Mouse (Mus musculus): ENCODE data around the gene Abcc9. TPM values are rescaled to one million over a fixed set of nuclear protein-coding genes. Genes with fewer than 3 reads are reported as not detected.

Abcc9 gene
- polyA plus RNA-seq, 1 experiment from 2014 or later: 10.0 TPM

DNA sequence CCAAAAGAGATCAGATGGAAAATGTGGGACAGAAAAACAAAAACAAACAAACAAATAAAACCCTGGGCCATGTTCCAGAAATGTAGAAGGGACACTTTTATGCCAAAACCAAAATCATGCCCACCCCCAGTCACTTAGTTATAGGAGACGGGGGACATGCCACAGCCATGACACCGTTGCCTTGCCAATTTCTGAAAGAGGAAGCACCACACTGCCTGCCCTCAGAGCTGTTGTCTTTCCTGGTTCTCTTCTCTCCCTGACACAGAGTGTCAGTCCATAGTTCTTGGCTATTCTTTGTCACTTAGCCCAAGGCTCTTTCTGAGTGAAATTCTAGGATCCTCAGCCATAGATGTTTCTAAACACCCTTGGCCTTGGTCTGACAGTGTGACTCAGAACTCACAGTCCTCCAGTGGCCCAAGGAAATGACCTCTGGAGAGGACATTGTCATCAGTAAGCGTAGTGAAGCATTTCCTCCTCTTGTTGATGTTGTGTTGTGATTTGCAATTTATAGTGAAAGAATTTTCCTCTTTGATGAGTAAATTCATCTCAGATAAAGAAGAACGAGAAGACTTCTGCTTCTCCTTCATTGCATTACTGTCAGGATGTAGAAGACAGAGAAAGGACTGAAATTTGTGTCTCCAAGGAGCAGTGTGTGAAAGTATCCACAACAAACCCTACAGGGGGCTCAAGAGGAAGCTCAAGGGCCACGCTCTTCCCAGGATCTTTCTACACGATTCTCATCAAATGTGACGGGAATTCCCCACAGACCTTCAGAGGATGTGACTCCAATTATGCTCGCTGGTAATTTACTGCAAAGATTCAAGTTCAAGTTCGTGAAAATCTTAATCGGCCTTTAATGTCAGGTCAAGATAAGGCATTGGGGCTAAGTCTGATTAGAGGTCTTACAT lies 143.1 kb downstream of the Abcc9 start:
- no peak overlapping the region for H3K4me3 ChIP-seq (replicated peaks)
- H3K27ac ChIP-seq: no peak overlapping the region
- H3K4me2 ChIP-seq (replicated peaks): no peak overlapping the region
- no peaks in the 10 kb centered on the region for H3K4me1 ChIP-seq (replicated peaks)
- 78% methylated on average over 10 of the region's 10 CpGs for WGBS
- H3K27me3 ChIP-seq (replicated peaks): no peaks in the 10 kb centered on the region
- no peaks in the 10 kb centered on the region for H3K9me3 ChIP-seq
- no peaks in the 10 kb centered on the region for H3K36me3 ChIP-seq
- no peak overlapping the region for H3K9ac ChIP-seq
- ATAC-seq: no peak

- no peak overlapping the region for H3K9ac ChIP-seq
- ATAC-seq: no peak
- H3K4me2 ChIP-seq (replicated peaks): no peak overlapping the region
- no peaks in the 10 kb centered on the region for H3K36me3 ChIP-seq
- no peaks in the 10 kb centered on the region for H3K4me1 ChIP-seq (replicated peaks)
- H3K9me3 ChIP-seq: no peaks in the 10 kb centered on the region
- no peak overlapping the region for H3K27ac ChIP-seq
- 83% methylated on average over 10 of the region's 10 CpGs for WGBS
- H3K4me3 ChIP-seq (replicated peaks): no peak overlapping the region
- H3K27me3 ChIP-seq (replicated peaks): no peaks in the 10 kb centered on the region
These were observed 144.0 kb downstream of the Abcc9 start for GRCm38 (mm10) chr6:142558076-142558475.

- Histone ChIP-seq H3K4me1 (replicated peaks) (no peaks in the 10 kb centered on the region; the same call in 1 of the 2 replicates), H3K9me3 (no peaks in the 10 kb centered on the region), H3K4me2 (replicated peaks) (no peak overlapping the region), H3K27me3 (replicated peaks) (no peaks in the 10 kb centered on the region), H3K9ac (no peak overlapping the region), H3K27ac (no peak overlapping the region), H3K36me3 (no peaks in the 10 kb centered on the region), H3K4me3 (replicated peaks) (no peak overlapping the region)
- whole genome bisulfite sequencing: 50% methylated on average over 1 of the region's 1 CpGs
- no peak for ATAC-seq
These were observed 146.1 kb downstream of the Abcc9 start for GRCm38 (mm10) chr6:142555988-142556387.

DNA sequence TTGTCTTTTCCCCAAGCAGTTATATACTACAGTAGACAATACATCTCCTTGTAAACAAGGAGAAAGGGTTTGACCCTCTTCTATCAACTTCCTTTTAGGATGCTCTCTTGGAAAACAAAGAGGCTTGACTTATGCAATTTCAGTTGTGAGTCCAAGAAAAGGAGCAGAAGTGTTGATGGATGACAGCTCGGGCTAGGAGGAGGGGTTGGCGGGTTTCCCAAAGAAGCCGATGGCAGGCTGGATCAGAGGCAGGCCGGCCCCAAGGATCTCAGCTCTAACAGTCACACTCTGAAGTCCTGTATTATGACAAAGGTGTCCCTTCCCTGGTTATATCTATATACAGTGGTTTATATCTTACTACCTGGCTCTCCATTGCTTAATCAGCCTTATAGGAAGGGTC lies 150.6 kb downstream of the Abcc9 start:
- Histone ChIP-seq H3K4me2 (replicated peaks) (no peak overlapping the region), H3K27ac (no peak overlapping the region), H3K27me3 (replicated peaks) (no peaks in the 10 kb centered on the region), H3K36me3 (no peaks in the 10 kb centered on the region), H3K9ac (no peak overlapping the region), H3K4me3 (replicated peaks) (no peak overlapping the region), H3K4me1 (replicated peaks) (no peaks in the 10 kb centered on the region; the same call in 1 of the 2 replicates), H3K9me3 (no peaks in the 10 kb centered on the region)
- no peak for ATAC-seq
- WGBS: 52% methylated on average over 4 of the region's 4 CpGs

- no peak for ATAC-seq
These were observed 151.2 kb downstream of the Abcc9 start for GRCm38 (mm10) chr6:142550871-142551270.

DNA sequence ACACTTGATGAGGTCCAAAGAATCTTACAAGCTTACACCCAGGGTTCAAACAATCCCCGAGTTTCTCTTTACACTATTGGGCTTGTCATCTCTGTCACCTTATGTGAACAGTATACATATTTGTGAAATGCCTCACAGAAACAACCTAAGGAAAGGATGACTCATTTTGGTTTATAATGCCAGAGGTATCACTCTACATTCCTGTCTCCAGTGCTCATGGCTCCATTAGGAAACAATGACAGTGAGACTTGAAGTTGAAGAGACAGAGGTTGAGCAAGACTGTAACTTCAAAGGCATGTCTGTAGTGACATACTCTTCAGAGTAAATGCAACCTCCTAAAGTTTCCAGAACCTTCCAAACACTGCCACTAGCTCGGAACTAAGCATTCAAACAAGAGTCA lies 153.7 kb downstream of the Abcc9 start:
- no peaks in the 10 kb centered on the region for H3K27me3 ChIP-seq (replicated peaks)
- no peaks in the 10 kb centered on the region for H3K36me3 ChIP-seq
- WGBS: 81% methylated on average over 2 of the region's 2 CpGs
- H3K4me2 ChIP-seq (replicated peaks): no peak overlapping the region
- no peak overlapping the region for H3K27ac ChIP-seq
- no peak overlapping the region for H3K4me3 ChIP-seq (replicated peaks)
- no peaks in the 10 kb centered on the region for H3K9me3 ChIP-seq
- H3K4me1 ChIP-seq (replicated peaks): no peaks in the 10 kb centered on the region; the same call in 1 of the 2 replicates
- H3K9ac ChIP-seq: no peak overlapping the region
- no peak for ATAC-seq

More at GRCm38 (mm10) chr6:142550871-142551270, 151.2 kb downstream of the Abcc9 start:
- 36% methylated on average over 4 of the region's 4 CpGs for WGBS
- no peaks in the 10 kb centered on the region for H3K36me3 ChIP-seq
- H3K9ac ChIP-seq: no peak overlapping the region
- no peak overlapping the region for H3K4me2 ChIP-seq (replicated peaks)
- no peaks in the 10 kb centered on the region; the same call in 1 of the 2 replicates for H3K4me1 ChIP-seq (replicated peaks)
- peak overlapping the region; percentile 49 for H3K27ac ChIP-seq
- H3K9me3 ChIP-seq: no peaks in the 10 kb centered on the region
- no peak overlapping the region for H3K4me3 ChIP-seq (replicated peaks)
- no peaks in the 10 kb centered on the region for H3K27me3 ChIP-seq (replicated peaks)

GRCm38 (mm10) chr6:142545132-142545531 lies 157.0 kb downstream of the Abcc9 start:
- Histone ChIP-seq H3K36me3 (no peaks in the 10 kb centered on the region), H3K27me3 (replicated peaks) (no peaks in the 10 kb centered on the region), H3K9me3 (no peaks in the 10 kb centered on the region), H3K9ac (no peak overlapping the region), H3K27ac (peak overlapping the region; percentile 45; the same call in 1 of the 2 replicates), H3K4me1 (replicated peaks) (no peaks in the 10 kb centered on the region), H3K4me2 (replicated peaks) (0 out of 2 replicates have a peak overlapping the region, but pooled peaks have one; percentile 2), H3K4me3 (replicated peaks) (no peak overlapping the region)
- WGBS: 59% methylated on average over 14 of the region's 14 CpGs
- ATAC-seq: peak; percentile 62

GRCm38 (mm10) chr6:142543648-142544047 lies 158.5 kb downstream of the Abcc9 start:
- H3K4me2 ChIP-seq (replicated peaks): no peak overlapping the region
- no peak for ATAC-seq

GRCm38 (mm10) chr6:142542800-142543175 lies 159.3 kb downstream of the Abcc9 start:
- WGBS: 53% methylated on average over 6 of the region's 6 CpGs
- peak; percentile 46; the same call in 1 of the 2 replicates for ATAC-seq
- no peak overlapping the region for H3K4me2 ChIP-seq (replicated peaks)
- H3K9me3 ChIP-seq: no peaks in the 10 kb centered on the region
- no peaks in the 10 kb centered on the region for H3K27me3 ChIP-seq (replicated peaks)
- H3K27ac ChIP-seq: peak overlapping the region; percentile 13; the same call in 1 of the 2 replicates
- 0 out of 2 replicates have a peak, but pooled peaks cover 3% of the 10 kb centered on the region for H3K4me1 ChIP-seq (replicated peaks)
- H3K36me3 ChIP-seq: no peaks in the 10 kb centered on the region
- no peak overlapping the region for H3K9ac ChIP-seq
- no peak overlapping the region for H3K4me3 ChIP-seq (replicated peaks)

More at GRCm38 (mm10) chr6:142543648-142544047, 158.5 kb downstream of the Abcc9 start:
- H3K9me3 ChIP-seq: no peaks in the 10 kb centered on the region
- no peak overlapping the region for H3K4me3 ChIP-seq (replicated peaks)
- peak overlapping the region; percentile 45; the same call in 1 of the 2 replicates for H3K27ac ChIP-seq
- 41% methylated on average over 4 of the region's 4 CpGs for WGBS
- no peaks in the 10 kb centered on the region for H3K27me3 ChIP-seq (replicated peaks)
- H3K4me1 ChIP-seq (replicated peaks): no peaks in the 10 kb centered on the region
- H3K36me3 ChIP-seq: no peaks in the 10 kb centered on the region
- H3K9ac ChIP-seq: no peak overlapping the region

DNA sequence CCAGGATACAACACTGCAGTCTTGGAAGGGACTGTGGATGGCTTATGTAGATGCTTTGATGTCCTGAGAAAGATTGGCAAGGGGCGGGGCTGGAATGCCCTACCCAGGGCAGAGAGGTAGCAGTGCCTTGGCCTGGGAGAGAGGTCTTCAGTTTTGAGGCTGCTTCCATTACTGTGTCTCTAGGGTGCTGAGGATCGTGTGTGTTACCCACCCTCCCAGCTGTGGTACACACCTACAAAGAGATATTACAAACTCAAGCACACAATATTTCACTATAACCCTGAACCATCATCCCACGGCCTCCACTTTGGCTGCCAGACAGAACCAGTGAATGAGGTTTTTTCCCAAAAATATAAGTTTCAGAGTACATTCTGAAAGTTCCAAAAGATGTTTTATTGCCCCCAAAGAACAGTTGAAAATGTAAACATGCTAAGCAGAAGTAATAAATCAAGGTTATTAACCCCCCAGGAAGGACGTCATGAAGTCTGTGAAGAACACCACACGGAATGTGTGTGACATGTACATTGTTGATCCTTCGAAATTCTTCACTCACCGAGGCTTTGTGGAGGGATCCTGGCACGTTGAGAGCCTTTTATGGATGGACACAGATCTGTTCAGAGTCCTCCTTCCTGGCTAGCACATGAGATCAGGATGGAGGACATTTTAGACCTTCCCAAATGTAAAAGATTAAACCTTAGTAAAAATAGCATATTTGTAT lies 159.9 kb downstream of the Abcc9 start:
- 50% methylated on average over 8 of the region's 8 CpGs for WGBS
- H3K4me3 ChIP-seq (replicated peaks): no peak overlapping the region

GRCm38 (mm10) chr6:142540561-142541160 lies 161.5 kb downstream of the Abcc9 start:
- Histone ChIP-seq H3K9me3 (no peaks in the 10 kb centered on the region), H3K4me3 (replicated peaks) (no peak overlapping the region), H3K27ac (no peak overlapping the region), H3K9ac (no peak overlapping the region), H3K4me2 (replicated peaks) (no peak overlapping the region), H3K36me3 (no peaks in the 10 kb centered on the region), H3K27me3 (replicated peaks) (no peaks in the 10 kb centered on the region), H3K4me1 (replicated peaks) (0 out of 2 replicates have a peak, but pooled peaks cover 3% of the 10 kb centered on the region)
- no peak for ATAC-seq
- 71% methylated on average over 10 of the region's 10 CpGs for WGBS

More for the DNA sequence above, 159.9 kb downstream of the Abcc9 start:
- H3K27me3 ChIP-seq (replicated peaks): no peaks in the 10 kb centered on the region
- no peak overlapping the region for H3K4me2 ChIP-seq (replicated peaks)
- 0 out of 2 replicates have a peak, but pooled peaks cover 3% of the 10 kb centered on the region for H3K4me1 ChIP-seq (replicated peaks)
- peak; percentile 50 for ATAC-seq
- no peaks in the 10 kb centered on the region for H3K36me3 ChIP-seq
- peak overlapping the region; percentile 67 for H3K27ac ChIP-seq
- no peak overlapping the region for H3K9ac ChIP-seq
- H3K9me3 ChIP-seq: no peaks in the 10 kb centered on the region

DNA sequence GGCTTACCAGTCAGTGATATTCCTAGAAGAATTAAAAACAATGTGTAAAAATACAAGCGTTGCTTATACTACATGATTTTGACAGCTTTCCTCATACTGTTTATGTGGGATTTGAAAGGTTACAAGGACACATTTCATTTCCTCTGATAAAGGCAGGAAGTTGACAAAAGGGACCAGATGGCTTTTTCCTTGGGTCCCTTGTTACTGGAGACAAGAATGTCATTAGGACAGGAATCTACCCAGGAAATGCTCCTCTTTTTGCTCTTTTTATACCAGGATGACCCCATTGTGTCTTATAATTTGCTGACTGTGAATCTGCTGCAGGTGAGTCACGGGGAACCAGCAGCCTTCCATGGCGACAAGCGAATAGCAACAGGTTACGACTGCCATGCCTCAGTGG lies 162.0 kb downstream of the Abcc9 start:
- 0 out of 2 replicates have a peak, but pooled peaks cover 3% of the 10 kb centered on the region for H3K4me1 ChIP-seq (replicated peaks)
- H3K27ac ChIP-seq: no peak overlapping the region
- WGBS: 76% methylated on average over 5 of the region's 5 CpGs
- no peaks in the 10 kb centered on the region for H3K36me3 ChIP-seq
- H3K9ac ChIP-seq: no peak overlapping the region
- H3K4me2 ChIP-seq (replicated peaks): no peak overlapping the region
- no peak overlapping the region for H3K4me3 ChIP-seq (replicated peaks)
- no peaks in the 10 kb centered on the region for H3K9me3 ChIP-seq
- no peak for ATAC-seq
- H3K27me3 ChIP-seq (replicated peaks): no peaks in the 10 kb centered on the region

All from intestine, embryonic 15.5 days (tissue).